In the genomic region with DNA sequence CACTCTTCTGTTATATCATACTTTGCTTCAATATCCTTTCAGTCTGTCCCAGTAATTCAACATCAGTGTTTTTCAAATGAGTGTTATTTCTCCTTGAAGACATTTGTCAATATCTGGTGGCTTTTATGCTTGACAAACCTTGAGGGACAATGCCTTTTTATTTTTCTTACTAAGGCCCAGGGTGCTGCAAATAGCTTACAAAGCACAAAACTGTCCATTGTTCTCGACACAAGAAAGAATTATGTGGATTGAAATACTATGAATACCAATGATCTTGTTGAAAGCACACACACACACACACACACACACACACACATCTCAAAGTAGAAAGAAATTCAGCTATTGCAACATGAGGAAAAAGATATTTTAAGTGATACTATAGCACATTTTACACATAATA, we compare ENCODE assay signal across 14 mouse cellular contexts.
"Had no signal": no experiment of that assay in that cellular context is flagged by ENCODE, and none has a peak within 500 bp of the region (broad histone marks: within the 10 kb centered on the region; RNA-seq: fewer than 3 reads in every experiment).

No protein-coding gene starts in this region.

- H3K36me3 ChIP-seq: kidney, embryonic 15.5 days; liver, embryonic 13.5 days; neural tube, embryonic 12.5 days; neural tube, embryonic 15.5 days had no signal

- H3K9ac ChIP-seq: kidney, embryonic 15.5 days; liver, embryonic 13.5 days; neural tube, embryonic 12.5 days; neural tube, embryonic 15.5 days had no signal

- H3K4me2 ChIP-seq: kidney, embryonic 15.5 days; liver, embryonic 13.5 days; midbrain, embryonic 11.5 days; neural tube, embryonic 12.5 days; neural tube, embryonic 15.5 days had no signal

- H3K9me3 ChIP-seq: kidney, embryonic 15.5 days; liver, embryonic 13.5 days; neural tube, embryonic 12.5 days; neural tube, embryonic 15.5 days had no signal

- H3K27ac ChIP-seq: kidney, embryonic 15.5 days; liver, embryonic 13.5 days; neural tube, embryonic 12.5 days; neural tube, embryonic 15.5 days had no signal

- H3K27me3 ChIP-seq: kidney, embryonic 15.5 days; liver, embryonic 13.5 days; neural tube, embryonic 12.5 days; neural tube, embryonic 15.5 days had no signal

- H3K4me1 ChIP-seq: kidney, embryonic 15.5 days; liver, embryonic 13.5 days; neural tube, embryonic 12.5 days; neural tube, embryonic 15.5 days had no signal

- DNase-seq: kidney, adult 11 months; kidney, adult 8-10 months; kidney, postnatal 10 days; kidney, postnatal 36 days; liver, embryonic 13.5 days; lung, adult 2 months; lung, postnatal 14 days; lung, postnatal 4 days; midbrain, embryonic 14.5 days; thymus, postnatal 25 days had no signal

- H3K4me3 ChIP-seq: kidney, embryonic 15.5 days; liver, embryonic 13.5 days; neural tube, embryonic 12.5 days; neural tube, embryonic 15.5 days had no signal
